Mouse (Mus musculus) thymus, adult 2 months (tissue): ENCODE measurements around the gene BC005537.

Experiments
- CTCF ChIP-seq: fragments of 200-500 bp; IDR thresholded peaks from 2 replicates; pipeline ENCODE4 v1.5.1; 2012; ENCODE audit warnings: mild to moderate bottlenecking, control low read depth, low read length, moderate library complexity, borderline replicate concordance; ENCODE audit not compliant: control insufficient read depth, poor library complexity, insufficient read depth; ENCODE audit errors: extremely low read depth
- POLR2A ChIP-seq: fragments of 200-500 bp; IDR thresholded peaks from 2 replicates; pipeline ENCODE4 v1.6.1; 2012; ENCODE audit warnings: mild to moderate bottlenecking, low read length, control low read depth, moderate library complexity; ENCODE audit not compliant: control insufficient read depth, poor library complexity, insufficient read depth; ENCODE audit errors: extremely low read depth

DNA sequence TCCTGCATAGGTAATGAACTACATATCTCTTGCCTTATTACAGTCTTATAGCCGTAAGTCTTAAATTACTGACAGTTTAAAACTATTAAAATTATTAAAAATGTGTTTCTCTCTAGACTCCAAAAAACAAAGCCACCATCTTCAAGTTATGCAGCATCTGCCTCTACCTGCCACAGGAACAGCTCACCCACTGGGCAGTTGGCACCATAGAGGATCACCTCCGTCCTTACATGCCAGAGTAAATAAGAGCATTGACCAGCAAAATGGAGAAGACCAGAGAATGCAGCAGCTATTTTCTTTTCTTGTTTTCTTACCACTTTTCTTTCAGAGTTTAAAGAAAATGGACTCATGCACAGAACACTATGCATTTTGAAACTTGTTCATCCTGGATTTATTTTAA, 11.1 kb downstream of the BC005537 start:
- TF ChIP-seq CTCF = no peak
- TF ChIP-seq POLR2A = no peak
